Mouse (Mus musculus) heart, postnatal 10 days (tissue): ENCODE measurements at regions not wholly inside any gene's neighbourhood (a gene's known extent, or its start where the extent isn't known, plus 50 kb on each side); places are given as distances from the start of the nearest gene placed in this dataset.

ENCODE experiments used
- DNase-seq, 2 experiments: peaks; one replicate each; pipeline ENCODE4 v3.0.0; 2021
- intact Hi-C: fragments of 180-260 bp; cut with DNase I; formaldehyde crosslinking; loops from one replicate; pipeline ENCODE4 v1.15.1; 2025

GRCm38 (mm10) chrX:82528640-82529351 is 419.9 kb upstream of the Dmd start:
- intact Hi-C loops: no loop called here
- no peak for DNase-seq

GRCm38 (mm10) chrX:82571616-82572015 is 377.1 kb upstream of the Dmd start:
- intact Hi-C loops: no loop called here
- no peak for DNase-seq

- DNase-seq: peak in 1 of 2 experiments; percentile 2
- intact Hi-C loops: no loop called here
Measured at GRCm38 (mm10) chrX:82613361-82613760, 335.3 kb upstream of the Dmd start.

GRCm38 (mm10) chrX:82650359-82650758 is 298.3 kb upstream of the Dmd start:
- intact Hi-C loops: no loop called here
- no peak for DNase-seq
